Mouse (Mus musculus) MEL (cell line): ENCODE measurements around the gene Hsd17b14. TPM values are rescaled to one million over a fixed set of nuclear protein-coding genes. Genes with fewer than 3 reads are reported as not detected.

Experiments
- DNase-seq: peaks from one replicate; pipeline ENCODE4 v3.0.0; 2011; ENCODE audit warnings: low read depth, low spot score
- H3K27ac ChIP-seq: 2 replicates; pipeline ENCODE4 v1.5.1; 2012; ENCODE audit warnings: low read depth, mild to moderate bottlenecking, control low read depth, low read length, moderate library complexity; ENCODE audit not compliant: control insufficient read depth
- H3K27me3 ChIP-seq, 2 experiments: fragments of 150-350 bp in 1 of 2; sonication (generic) in 1 of 2; 2 replicates each; pipeline ENCODE4 v1.6.1; 2012; ENCODE audit warnings: low read length in 2 of 2, mild to moderate bottlenecking in 2 of 2, improper control_type of control experiment in 1 of 2, moderate library complexity in 1 of 2; ENCODE audit not compliant: insufficient read depth in 2 of 2, control insufficient read depth in 1 of 2
- H3K36me3 ChIP-seq, 2 experiments: 2 replicates each; pipeline ENCODE4 v1.6.1; 2012 to 2014; ENCODE audit warnings: low read length in 2 of 2, improper control_type of control experiment in 1 of 2, inconsistent platforms in 1 of 2, mild to moderate bottlenecking in 1 of 2; ENCODE audit not compliant: insufficient read depth in 2 of 2, control insufficient read depth in 1 of 2
- H3K4me1 ChIP-seq, 2 experiments: fragments of 150-350 bp in 1 of 2; sonication (generic) in 1 of 2; 2 replicates each; pipeline ENCODE4 v1.6.1; 2012; ENCODE audit warnings: low read length in 2 of 2, improper control_type of control experiment in 1 of 2, mild to moderate bottlenecking in 1 of 2; ENCODE audit not compliant: insufficient read depth in 2 of 2, control insufficient read depth in 1 of 2
- H3K4me3 ChIP-seq, 2 experiments: fragments of 150-350 bp in 1 of 2; sonication (generic) in 1 of 2; 2 replicates each; pipeline ENCODE4 v1.5.1; 2012; ENCODE audit warnings: low read depth in 2 of 2, low read length in 2 of 2, mild to moderate bottlenecking in 2 of 2, moderate library complexity in 2 of 2, control low read depth in 1 of 2, improper control_type of control experiment in 1 of 2; ENCODE audit not compliant: control insufficient read depth in 1 of 2, insufficient read depth in 1 of 2
- H3K79me2 ChIP-seq: 2 replicates; pipeline ENCODE4 v1.6.1; 2012; ENCODE audit warnings: mild to moderate bottlenecking, low read length, moderate library complexity; ENCODE audit not compliant: control insufficient read depth, poor library complexity, insufficient read depth
- H3K9ac ChIP-seq: 2 replicates; pipeline ENCODE4 v1.6.1; 2012; ENCODE audit warnings: low read depth, mild to moderate bottlenecking, control low read depth, low read length, moderate library complexity; ENCODE audit not compliant: control insufficient read depth, poor library complexity, severe bottlenecking
- H3K9me3 ChIP-seq: fragments of 150-350 bp; sonication (generic); replicated peaks from 2 replicates; pipeline ENCODE4 v1.6.1; 2012; ENCODE audit warnings: mild to moderate bottlenecking, low read length, improper control_type of control experiment, moderate library complexity; ENCODE audit not compliant: insufficient read depth
- CHD1 ChIP-seq: IDR thresholded peaks from 2 replicates; pipeline ENCODE4 v1.6.1; 2012; ENCODE audit warnings: low read depth, mild to moderate bottlenecking, inconsistent platforms, low read length, improper control_type of control experiment
- EP300 ChIP-seq, 2 experiments: IDR thresholded peaks; 2 replicates each; pipeline ENCODE4 v1.6.1; 2011; ENCODE audit warnings: improper control_type of control experiment in 2 of 2, low read length in 2 of 2, low read depth in 1 of 2, mild to moderate bottlenecking in 1 of 2
- ETS1 ChIP-seq: IDR thresholded peaks from 2 replicates; pipeline ENCODE4 v1.6.1; 2012; ENCODE audit warnings: low read depth, mild to moderate bottlenecking, inconsistent platforms, low read length, improper control_type of control experiment, moderate library complexity
- GABPA ChIP-seq: IDR thresholded peaks from 2 replicates; pipeline ENCODE4 v1.6.1; 2012; ENCODE audit warnings: low read depth, mild to moderate bottlenecking, inconsistent platforms, low read length, improper control_type of control experiment, moderate library complexity
- JUND ChIP-seq: IDR thresholded peaks from 2 replicates; pipeline ENCODE4 v1.6.1; 2011; ENCODE audit warnings: low read depth, mild to moderate bottlenecking, improper control_type of control experiment, low read length
- KAT2A ChIP-seq: conservative IDR thresholded peaks from 2 replicates; pipeline ENCODE4 v1.6.1; 2012; ENCODE audit warnings: low read depth, low read length, improper control_type of control experiment, inconsistent platforms
- MAX ChIP-seq: IDR thresholded peaks from 2 replicates; pipeline ENCODE4 v1.6.1; 2011; ENCODE audit warnings: low read length, improper control_type of control experiment
- MYB ChIP-seq: IDR thresholded peaks from 2 replicates; pipeline ENCODE4 v1.6.1; 2011; ENCODE audit warnings: mild to moderate bottlenecking, low read depth, low read length, improper control_type of control experiment
- NRF1 ChIP-seq: IDR thresholded peaks from 2 replicates; pipeline ENCODE4 v1.6.1; 2014; ENCODE audit warnings: low read depth, mild to moderate bottlenecking, inconsistent platforms, low read length, improper control_type of control experiment, moderate library complexity; ENCODE audit not compliant: poor library complexity, insufficient read depth, severe bottlenecking
- POLR2A ChIP-seq, 2 experiments: IDR thresholded peaks; 2 replicates each; pipeline ENCODE4 v1.6.1; 2011 to 2012; ENCODE audit warnings: low read length in 2 of 2, mild to moderate bottlenecking in 2 of 2, control low read depth in 1 of 2, improper control_type of control experiment in 1 of 2, low read depth in 1 of 2, moderate library complexity in 1 of 2; ENCODE audit not compliant: control insufficient read depth in 1 of 2, insufficient read depth in 1 of 2, poor library complexity in 1 of 2
- POLR2AphosphoS2 ChIP-seq: IDR thresholded peaks from 2 replicates; pipeline ENCODE4 v1.6.1; 2011; ENCODE audit warnings: low read length, improper control_type of control experiment
- SMC3 ChIP-seq: IDR thresholded peaks from 2 replicates; pipeline ENCODE4 v1.6.1; 2011; ENCODE audit warnings: low read depth, low read length, improper control_type of control experiment
- TBP ChIP-seq: IDR thresholded peaks from 2 replicates; pipeline ENCODE4 v1.8.0; 2011; ENCODE audit warnings: low read depth, low read length, improper control_type of control experiment
- TCF12 ChIP-seq: IDR thresholded peaks from 2 replicates; pipeline ENCODE4 v1.6.1; 2014; ENCODE audit warnings: low read depth, mild to moderate bottlenecking, inconsistent platforms, low read length, improper control_type of control experiment, moderate library complexity
- UBTF ChIP-seq: IDR thresholded peaks from 2 replicates; pipeline ENCODE4 v1.6.1; 2012; ENCODE audit warnings: low read depth, mild to moderate bottlenecking, inconsistent platforms, low read length, improper control_type of control experiment, moderate library complexity, borderline replicate concordance; ENCODE audit not compliant: insufficient read depth
- USF1 ChIP-seq: IDR thresholded peaks from 2 replicates; pipeline ENCODE4 v1.6.1; 2014; ENCODE audit warnings: low read depth, mild to moderate bottlenecking, inconsistent platforms, low read length, improper control_type of control experiment, moderate library complexity
- USF2 ChIP-seq, 2 experiments: IDR thresholded peaks; 2 replicates each; pipeline ENCODE4 v1.6.1; 2011 to 2012; ENCODE audit warnings: improper control_type of control experiment in 2 of 2, low read length in 2 of 2, borderline replicate concordance in 1 of 2, inconsistent platforms in 1 of 2, low read depth in 1 of 2, mild to moderate bottlenecking in 1 of 2; ENCODE audit not compliant: insufficient read depth in 1 of 2
- ZC3H11A ChIP-seq: IDR thresholded peaks from 2 replicates; pipeline ENCODE4 v1.6.1; 2012; ENCODE audit warnings: low read depth, mild to moderate bottlenecking, inconsistent platforms, low read length, improper control_type of control experiment
- ZKSCAN1 ChIP-seq: IDR thresholded peaks from 2 replicates; pipeline ENCODE4 v1.6.1; 2012; ENCODE audit warnings: low read depth, mild to moderate bottlenecking, inconsistent platforms, low read length, improper control_type of control experiment, moderate library complexity
- ZMIZ1 ChIP-seq: IDR thresholded peaks from 2 replicates; pipeline ENCODE4 v1.6.1; 2012; ENCODE audit warnings: low read depth, mild to moderate bottlenecking, inconsistent platforms, low read length, improper control_type of control experiment, moderate library complexity
- polyA plus RNA-seq, 2 experiments: library from polyadenylated mRNA; stranded (reverse) in 1 of 2; unstranded in 1 of 2; fragments of >175 nt in 1 of 2; fragments of >200 nt in 1 of 2; gene quantifications; 2 replicates each; pipeline versions ENCODE4 v1.2.1 to v1.2.4; 2012; ENCODE audit warnings: low replicate concordance in 2 of 2, low read depth in 1 of 2; ENCODE audit not compliant: insufficient read length in 2 of 2, insufficient read depth in 1 of 2, missing spikeins in 1 of 2
- total RNA-seq: library from RNA; depleted of rRNA; stranded (reverse); fragments of 300-350 nt; gene quantifications from 2 replicates; pipeline ENCODE4 v1.2.3, GENCODE M21; 2012

Hsd17b14 gene
- total and polyA plus RNA-seq, 3 experiments = 2.0 to 9.3 TPM; not detected in 1

- no peaks in the 10 kb centered on the region for H3K27me3 ChIP-seq
- H3K36me3 ChIP-seq = peaks cover 0 to 11% of the 10 kb centered on the region in 2 experiments; a peak in 3 of 4 replicates
- H3K4me3 ChIP-seq = no peak overlapping the region
- H3K27ac ChIP-seq = no peak overlapping the region
- no peak overlapping the region for H3K9ac ChIP-seq
- no peak for DNase-seq
- no peaks in the 10 kb centered on the region for H3K79me2 ChIP-seq
- TF ChIP-seq JUND (no peak), KAT2A (no peak), CHD1 (no peak), MAX (no peak), USF1 (no peak), NRF1 (no peak), POLR2AphosphoS2 (no peak), UBTF (no peak), TBP (no peak), ZMIZ1 (no peak), MYB (no peak), TCF12 (no peak), ETS1 (no peak), POLR2A (IDR thresholded peaks at IDR 0.05; ENCODE audit: control insufficient read depth in 1 of 2, insufficient read depth in 1 of 2, low read depth in 1 of 2, low read length in 2 of 2, poor library complexity in 1 of 2) (no peak), EP300 (IDR thresholded peaks at IDR 0.05; ENCODE audit: low read depth in 1 of 2, low read length in 2 of 2) (no peak), USF2 (IDR thresholded peaks at IDR 0.05; ENCODE audit: borderline replicate concordance in 1 of 2, insufficient read depth in 1 of 2, low read depth in 1 of 2, low read length in 2 of 2) (no peak), GABPA (no peak), ZC3H11A (no peak), ZKSCAN1 (no peak), SMC3 (no peak)
- peaks cover 3 to 8% of the 10 kb centered on the region in 2 experiments; a peak in 2 of 4 replicates for H3K4me1 ChIP-seq
- no peaks in the 10 kb centered on the region for H3K9me3 ChIP-seq
Observed at GRCm38 (mm10) chr7:45587631-45588592, 33.2 kb downstream of the Hsd17b14 start.
